Mouse (Mus musculus): ENCODE data around the gene Wasf3.

The Wasf3 gene

GRCm38 (mm10) chr5:146384935-146385591 is at the start of gene Wasf3:
Gene Wasf3, plus strand, starts transcription at chr5:146384985.
- peak; percentile 86 for DNase-seq (ENCODE audit: low spot score)

- DNase-seq (ENCODE audit: low spot score), result peak; percentile 33
These were observed 46.7 kb upstream of the Wasf3 start for GRCm38 (mm10) chr5:146338064-146338463.

- no peak for DNase-seq (ENCODE audit: low spot score)
These were observed 44.7 kb upstream of the Wasf3 start for GRCm38 (mm10) chr5:146340037-146340436.

- DNase-seq (ENCODE audit: low spot score), result no peak
These were observed 39.7 kb upstream of the Wasf3 start for GRCm38 (mm10) chr5:146344911-146345686.

GRCm38 (mm10) chr5:146347081-146347480 is 37.7 kb upstream of the Wasf3 start:
- DNase-seq (ENCODE audit: low spot score), result no peak

- DNase-seq (ENCODE audit: low spot score), result no peak
These were observed 35.6 kb upstream of the Wasf3 start for GRCm38 (mm10) chr5:146349183-146349582.

GRCm38 (mm10) chr5:146350784-146351183 is 34.0 kb upstream of the Wasf3 start:
- DNase-seq (ENCODE audit: low spot score), result no peak

- no peak for DNase-seq (ENCODE audit: low spot score)
These were observed 32.8 kb upstream of the Wasf3 start for GRCm38 (mm10) chr5:146352006-146352405.

- no peak for DNase-seq (ENCODE audit: low spot score)
These were observed 24.4 kb upstream of the Wasf3 start for GRCm38 (mm10) chr5:146360386-146360785.

- DNase-seq (ENCODE audit: low spot score), result no peak
These were observed 22.1 kb upstream of the Wasf3 start for GRCm38 (mm10) chr5:146362711-146363110.

- DNase-seq (ENCODE audit: low spot score), result no peak
These were observed 16.4 kb upstream of the Wasf3 start for GRCm38 (mm10) chr5:146368356-146368755.

- no peak for DNase-seq (ENCODE audit: low spot score)
These were observed 15.8 kb upstream of the Wasf3 start for GRCm38 (mm10) chr5:146368971-146369370.

- peak; percentile 26 for DNase-seq (ENCODE audit: low spot score)
These were observed 14.0 kb upstream of the Wasf3 start for GRCm38 (mm10) chr5:146370794-146371193.

GRCm38 (mm10) chr5:146373238-146373637 is 11.5 kb upstream of the Wasf3 start:
- DNase-seq (ENCODE audit: low spot score), result no peak

- no peak for DNase-seq (ENCODE audit: low spot score)
These were observed 8.2 kb upstream of the Wasf3 start for GRCm38 (mm10) chr5:146376601-146377000.

GRCm38 (mm10) chr5:146380041-146380440 is 4.7 kb upstream of the Wasf3 start:
- no peak for DNase-seq (ENCODE audit: low spot score)

GRCm38 (mm10) chr5:146382268-146382667 is 2.5 kb upstream of the Wasf3 start:
- no peak for DNase-seq (ENCODE audit: low spot score)

GRCm38 (mm10) chr5:146383401-146383800 is 1.4 kb upstream of the Wasf3 start:
- DNase-seq (ENCODE audit: low spot score), result no peak

GRCm38 (mm10) chr5:146385989-146386388 is 1.2 kb downstream of the Wasf3 start:
- DNase-seq (ENCODE audit: low spot score), result no peak

- DNase-seq (ENCODE audit: low spot score), result no peak
These were observed 2.1 kb downstream of the Wasf3 start for GRCm38 (mm10) chr5:146386906-146387305.

- DNase-seq (ENCODE audit: low spot score), result no peak
These were observed 9.8 kb downstream of the Wasf3 start for GRCm38 (mm10) chr5:146394563-146394962.

GRCm38 (mm10) chr5:146397253-146397652 is 12.5 kb downstream of the Wasf3 start:
- DNase-seq (ENCODE audit: low spot score), result no peak

GRCm38 (mm10) chr5:146398386-146399115 is 13.8 kb downstream of the Wasf3 start:
- no peak for DNase-seq (ENCODE audit: low spot score)

All from left cerebral cortex, adult 11 months (tissue).